Mouse (Mus musculus) gastrocnemius, adult 2 months (tissue): ENCODE data around the gene Usp6nl. TPM values are rescaled to one million over a fixed set of nuclear protein-coding genes. Genes with fewer than 3 reads are reported as not detected.
A peak's percentile ranks its signal among the peaks of the same experiment; 100 is the strongest.

Source experiments
- DNase-seq: peaks from one replicate; pipeline ENCODE4 v3.0.0; 2022
- H3K27ac ChIP-seq: fragments of 200-600 bp; 2 replicates; pipeline ENCODE4 v1.8.1; 2022; ENCODE audit warnings: mild to moderate bottlenecking
- H3K4me3 ChIP-seq: fragments of 200-600 bp; 2 replicates; pipeline ENCODE4 v1.8.1; 2022; ENCODE audit warnings: mild to moderate bottlenecking, moderate library complexity
- CTCF ChIP-seq: fragments of 200-600 bp; IDR thresholded peaks from 2 replicates; pipeline ENCODE4 v1.8.1; 2022; ENCODE audit warnings: antibody characterized with exemption, mild to moderate bottlenecking, moderate library complexity
- intact Hi-C: fragments of 180-260 bp; cut with DNase I; formaldehyde crosslinking; loops from one replicate; pipeline ENCODE4 v1.15.1; 2025
- total RNA-seq, 2 experiments: library from RNA; stranded (reverse); gene quantifications; 2 replicates each; pipeline ENCODE4 v1.2.3; 2021

Usp6nl gene
- total RNA-seq, 2 experiments from 2014 or later: 2.6 to 4.0 TPM

- intact Hi-C loops: no loop called here
- Histone ChIP-seq H3K27ac (no peak overlapping the region), H3K4me3 (no peak overlapping the region)
- no peak for DNase-seq
- TF ChIP-seq CTCF: no peak
These were observed 14.2 kb downstream of the Usp6nl start for GRCm38 (mm10) chr2:6336649-6337048.

- no peak overlapping the region for H3K27ac ChIP-seq
- no peak for DNase-seq
- intact Hi-C loops: no loop called here
- TF ChIP-seq CTCF: no peak
- H3K4me3 ChIP-seq: no peak overlapping the region
These were observed 15.0 kb downstream of the Usp6nl start for GRCm38 (mm10) chr2:6337436-6337835.

GRCm38 (mm10) chr2:6338031-6338629 is 15.7 kb downstream of the Usp6nl start:
- Histone ChIP-seq H3K4me3 (no peak overlapping the region), H3K27ac (no peak overlapping the region)
- TF ChIP-seq CTCF: no peak

GRCm38 (mm10) chr2:6340439-6340838 is 18.0 kb downstream of the Usp6nl start:
- no peak overlapping the region for H3K27ac ChIP-seq
- no peak for DNase-seq
- intact Hi-C loops: no loop called here
- no peak overlapping the region for H3K4me3 ChIP-seq
- no peak for TF ChIP-seq CTCF

More at GRCm38 (mm10) chr2:6338031-6338629, 15.7 kb downstream of the Usp6nl start:
- intact Hi-C loops: no loop called here
- DNase-seq: no peak

GRCm38 (mm10) chr2:6341496-6341895 is 19.0 kb downstream of the Usp6nl start:
- no peak for TF ChIP-seq CTCF
- DNase-seq: no peak
- intact Hi-C loops: no loop called here
- Histone ChIP-seq H3K27ac (no peak overlapping the region), H3K4me3 (no peak overlapping the region)

- TF ChIP-seq CTCF: no peak
- Histone ChIP-seq H3K4me3 (no peak overlapping the region), H3K27ac (no peak overlapping the region)
- no peak for DNase-seq
- intact Hi-C loops: no loop called here
These were observed 27.0 kb downstream of the Usp6nl start for GRCm38 (mm10) chr2:6349256-6350092.

- intact Hi-C loops: no loop called here
- Histone ChIP-seq H3K4me3 (no peak overlapping the region), H3K27ac (no peak overlapping the region)
- TF ChIP-seq CTCF: no peak
- DNase-seq: no peak
These were observed 27.7 kb downstream of the Usp6nl start for GRCm38 (mm10) chr2:6350164-6350563.

GRCm38 (mm10) chr2:6350931-6351695 is 28.6 kb downstream of the Usp6nl start:
- no peak for TF ChIP-seq CTCF
- intact Hi-C loops: no loop called here
- no peak for DNase-seq
- no peak overlapping the region for H3K4me3 ChIP-seq
- H3K27ac ChIP-seq: no peak overlapping the region

GRCm38 (mm10) chr2:6352541-6352971 is 30.1 kb downstream of the Usp6nl start:
- intact Hi-C loops: no loop called here
- peak overlapping the region; percentile 53 for H3K4me3 ChIP-seq
- no peak for TF ChIP-seq CTCF
- no peak overlapping the region for H3K27ac ChIP-seq
- peak; percentile 46 for DNase-seq

- H3K4me3 ChIP-seq: peak overlapping the region; percentile 53
- TF ChIP-seq CTCF: no peak
- no peak for DNase-seq
- intact Hi-C loops: no loop called here
- no peak overlapping the region for H3K27ac ChIP-seq
These were observed 30.6 kb downstream of the Usp6nl start for GRCm38 (mm10) chr2:6353060-6353459.

GRCm38 (mm10) chr2:6357306-6357705 is 34.8 kb downstream of the Usp6nl start:
- no peak for DNase-seq
- TF ChIP-seq CTCF: no peak
- intact Hi-C loops: no loop called here
- no peak overlapping the region for H3K27ac ChIP-seq
- no peak overlapping the region for H3K4me3 ChIP-seq

GRCm38 (mm10) chr2:6359645-6360044 is 37.2 kb downstream of the Usp6nl start:
- no peak for TF ChIP-seq CTCF
- intact Hi-C loops: no loop called here

GRCm38 (mm10) chr2:6363126-6363525 is 40.7 kb downstream of the Usp6nl start:
- no peak overlapping the region for H3K27ac ChIP-seq

More at GRCm38 (mm10) chr2:6359645-6360044, 37.2 kb downstream of the Usp6nl start:
- Histone ChIP-seq H3K4me3 (no peak overlapping the region), H3K27ac (no peak overlapping the region)
- DNase-seq: no peak

More at GRCm38 (mm10) chr2:6363126-6363525, 40.7 kb downstream of the Usp6nl start:
- intact Hi-C loops: no loop called here
- TF ChIP-seq CTCF: no peak
- DNase-seq: no peak
- H3K4me3 ChIP-seq: no peak overlapping the region
